Mouse (Mus musculus) kidney, adult 9 months (tissue): ENCODE results near the gene Kcnf1.

Experiments
- DNase-seq: peaks from one replicate; pipeline ENCODE4 v3.0.0; 2022

Kcnf1 gene

DNA sequence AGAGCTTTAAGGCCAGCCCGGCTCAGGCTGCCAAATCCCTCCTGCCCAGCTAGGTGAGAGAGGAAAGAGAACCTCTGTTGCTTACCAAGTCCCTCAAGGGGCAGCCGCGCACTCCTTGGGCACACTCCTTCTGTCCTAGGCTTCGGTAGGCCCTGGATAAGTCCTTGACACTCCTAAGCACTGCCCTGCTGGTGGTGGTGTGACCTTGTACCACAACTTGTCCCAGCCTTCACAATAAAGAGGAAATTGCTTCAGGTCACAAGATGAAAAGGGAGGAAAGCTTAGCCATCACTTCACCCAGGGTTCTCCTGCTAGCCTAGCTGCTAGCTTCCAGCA lies at the start of gene Kcnf1:
TSS of gene Kcnf1 (minus strand) at position 132 of the 336 bp plus-strand sequence.
- no peak for DNase-seq

DNA sequence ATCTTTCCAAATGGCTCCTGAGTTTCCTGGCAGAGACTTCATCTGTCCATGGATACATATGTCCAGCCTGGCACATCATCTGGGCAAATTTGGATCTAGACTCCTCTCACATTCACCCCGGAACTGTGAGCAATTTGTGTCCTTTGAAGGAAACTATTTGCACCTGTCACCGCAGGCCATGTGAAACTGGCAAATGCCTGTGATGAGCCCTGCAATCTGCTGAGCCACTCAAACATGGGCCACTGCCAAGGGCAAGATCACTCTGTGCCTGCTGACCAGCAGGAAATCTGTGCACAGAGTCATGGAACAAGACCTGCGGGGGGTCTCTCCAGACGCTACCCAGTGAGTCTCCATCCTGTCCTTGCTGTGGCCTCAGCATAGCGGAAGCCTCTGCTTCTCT lies 48.3 kb upstream of the Kcnf1 start:
- DNase-seq: no peak

DNA sequence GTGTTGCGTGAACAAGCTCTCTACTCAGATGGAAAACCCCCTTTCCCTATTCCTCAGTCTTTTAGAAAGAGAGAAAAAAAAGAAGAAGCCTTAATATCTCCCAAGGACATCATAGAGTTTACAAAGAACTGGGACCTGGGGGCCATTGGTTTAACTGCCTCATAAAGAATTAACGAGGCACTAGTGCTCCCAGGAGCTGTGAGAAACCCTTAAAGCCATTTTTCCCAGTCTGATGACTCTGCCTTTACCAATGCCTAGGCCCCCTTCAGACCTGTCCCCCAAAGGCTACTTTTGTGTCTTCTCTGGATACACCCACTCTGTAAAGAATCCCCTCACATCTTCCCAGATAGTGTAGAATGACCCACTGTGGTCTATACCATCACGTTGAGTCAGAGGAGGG lies 46.4 kb upstream of the Kcnf1 start:
- no peak for DNase-seq

DNA sequence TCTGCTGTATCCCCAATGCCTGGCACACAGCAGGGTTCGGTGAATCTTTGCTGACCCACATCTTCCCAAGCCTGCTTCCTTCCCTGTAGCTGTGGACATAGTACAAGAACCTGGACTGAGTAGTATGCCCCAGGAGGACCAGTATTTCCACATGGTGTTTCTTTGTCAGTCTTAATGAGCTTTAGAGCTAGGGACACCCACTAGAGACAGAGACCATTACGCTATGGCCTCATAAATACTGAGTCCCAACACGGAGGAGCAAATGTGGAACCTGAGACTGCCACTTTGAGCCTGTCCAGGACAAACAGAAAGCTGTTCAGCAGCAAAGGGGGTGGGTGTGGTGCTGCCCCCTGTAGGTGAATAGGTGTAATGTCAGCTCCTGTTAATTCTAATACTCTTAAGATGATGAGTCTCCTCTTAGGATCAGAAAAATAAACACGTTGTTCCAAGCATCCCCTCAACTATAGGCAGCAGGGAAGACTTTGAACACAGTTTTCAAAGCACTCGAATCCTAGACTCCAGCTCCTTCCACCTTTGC lies 45.3 kb upstream of the Kcnf1 start:
- no peak for DNase-seq

DNA sequence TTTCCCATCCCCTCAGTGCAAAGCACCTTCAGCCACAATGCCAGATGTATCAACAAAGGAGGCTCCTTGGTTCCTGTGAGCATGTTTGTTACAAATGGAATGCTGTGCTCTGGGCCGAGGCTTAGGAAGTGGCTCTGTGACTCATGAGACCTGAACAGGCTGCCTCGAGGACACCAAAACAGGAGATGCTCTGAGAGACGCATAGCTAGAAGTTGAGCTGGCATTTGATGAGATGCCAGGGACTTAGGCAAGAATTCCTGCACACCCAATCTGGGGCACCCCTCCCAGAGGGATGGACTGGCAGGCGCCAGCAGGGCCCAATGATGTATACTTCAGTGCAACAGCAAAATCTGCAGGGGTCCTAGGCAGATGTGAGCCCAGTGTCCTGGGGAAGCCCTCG lies 43.9 kb upstream of the Kcnf1 start:
- no peak for DNase-seq

DNA sequence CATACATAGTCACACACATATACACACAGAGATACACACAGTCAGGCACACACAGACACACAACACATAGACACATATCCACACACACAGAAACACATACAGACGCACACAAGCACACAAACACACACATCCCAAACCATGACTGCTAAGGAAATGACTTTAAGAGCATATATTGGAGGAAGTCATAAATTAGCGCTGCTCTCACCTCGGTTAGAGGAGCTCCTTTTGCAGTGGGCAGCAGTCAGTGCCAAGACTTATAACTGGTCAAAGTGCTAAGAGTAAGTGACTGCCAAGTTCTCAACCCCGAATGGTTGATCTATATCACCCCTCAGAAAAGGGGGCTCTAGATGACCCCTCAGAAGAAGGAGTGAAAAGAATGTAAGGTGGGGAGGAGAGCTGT lies 42.4 kb upstream of the Kcnf1 start:
- no peak for DNase-seq

DNA sequence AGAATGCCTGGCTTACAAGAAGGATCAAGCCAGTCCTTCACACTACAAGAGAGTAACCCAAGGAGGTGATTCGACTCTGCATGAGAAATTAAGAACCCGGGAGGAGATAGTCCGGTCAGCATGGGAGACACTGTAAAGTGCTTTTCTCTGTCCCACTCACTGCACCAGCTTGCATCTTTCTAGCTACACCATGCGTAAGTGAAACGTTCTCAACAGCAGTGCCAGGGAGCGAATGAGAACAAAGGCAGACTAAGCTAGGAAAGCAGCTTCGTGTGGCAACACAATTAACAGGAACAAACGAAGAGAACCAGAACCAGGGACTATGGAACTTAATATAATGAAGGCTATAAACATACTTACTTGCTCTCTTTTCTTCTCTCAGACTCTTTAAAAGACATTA lies 41.7 kb upstream of the Kcnf1 start:
- DNase-seq: no peak

DNA sequence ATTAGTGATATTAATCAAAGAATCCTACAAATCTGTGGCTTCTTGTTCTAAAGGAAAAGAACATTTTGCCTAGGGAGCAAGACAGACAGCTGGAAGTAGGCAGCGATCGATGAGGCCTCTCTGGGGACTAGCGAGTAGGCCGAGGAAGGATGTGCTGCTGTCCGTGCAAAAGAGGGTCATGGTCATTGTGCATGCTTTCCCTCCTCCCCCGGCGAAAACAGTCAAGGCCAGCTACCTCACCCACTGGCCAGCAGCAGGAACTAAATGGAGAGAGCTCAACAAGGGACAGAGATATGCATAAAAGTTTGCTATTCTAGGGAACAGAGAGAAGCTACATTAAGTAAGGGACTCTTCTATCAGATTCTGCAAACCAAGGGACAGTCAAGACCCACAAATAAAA lies 39.1 kb upstream of the Kcnf1 start:
- DNase-seq: no peak

DNA sequence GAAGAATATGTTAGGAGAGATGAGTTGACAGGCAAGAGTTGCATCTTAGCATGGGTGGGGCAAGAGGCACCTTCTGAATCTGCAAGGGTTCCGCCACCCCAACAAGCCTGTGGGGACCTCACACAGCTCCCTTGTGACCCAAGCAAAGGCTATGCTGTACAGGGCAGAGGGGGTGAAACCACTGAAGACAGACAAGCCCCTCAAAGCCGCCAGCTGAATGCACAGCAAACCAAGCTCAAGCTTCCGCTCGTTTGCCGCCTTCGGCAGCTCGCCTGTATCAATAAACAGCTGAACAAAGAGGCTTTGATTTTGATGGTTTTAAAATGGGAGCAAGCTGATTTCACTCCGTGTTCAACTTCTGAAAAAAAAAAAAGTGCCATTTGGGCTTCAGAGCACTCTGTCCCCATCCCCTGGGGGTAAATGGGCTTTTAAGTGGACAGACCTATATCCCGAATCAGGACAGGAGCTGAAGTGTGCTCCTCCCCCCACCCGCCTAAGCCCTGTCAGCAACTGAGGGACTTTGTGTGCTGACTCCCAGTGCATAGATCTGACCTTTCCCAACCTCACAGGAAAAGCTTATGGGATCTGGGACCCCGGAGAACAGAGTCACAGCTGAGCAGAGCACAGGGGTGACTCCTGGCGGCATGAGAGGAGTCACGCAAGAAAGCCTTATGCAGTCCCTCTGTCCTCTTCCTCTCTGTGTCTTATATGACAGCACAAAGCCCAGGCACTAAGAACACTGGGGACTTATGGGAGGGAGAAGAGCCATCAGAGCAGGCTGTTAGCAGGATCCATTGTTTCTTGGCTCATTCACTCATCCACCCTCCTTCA lies 26.0 kb upstream of the Kcnf1 start:
- no peak for DNase-seq

DNA sequence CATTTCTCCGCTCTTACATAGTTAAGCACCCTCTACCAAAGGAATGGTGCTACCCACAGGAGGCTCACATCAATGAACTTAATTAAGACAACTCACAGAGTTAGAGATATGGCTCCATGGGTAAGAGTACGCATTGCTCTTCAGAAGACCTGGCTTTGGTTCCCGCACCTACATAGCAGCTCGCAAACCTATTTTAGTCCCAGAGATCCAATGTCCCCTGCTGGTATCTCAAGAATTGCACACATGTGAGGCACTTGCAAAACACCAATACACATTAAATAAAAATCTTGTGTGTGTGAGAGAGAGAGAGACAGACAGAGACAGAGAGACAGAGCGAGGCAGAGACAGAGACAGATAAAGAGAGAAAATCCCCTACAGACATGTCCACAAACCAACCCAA lies 21.9 kb upstream of the Kcnf1 start:
- no peak for DNase-seq

DNA sequence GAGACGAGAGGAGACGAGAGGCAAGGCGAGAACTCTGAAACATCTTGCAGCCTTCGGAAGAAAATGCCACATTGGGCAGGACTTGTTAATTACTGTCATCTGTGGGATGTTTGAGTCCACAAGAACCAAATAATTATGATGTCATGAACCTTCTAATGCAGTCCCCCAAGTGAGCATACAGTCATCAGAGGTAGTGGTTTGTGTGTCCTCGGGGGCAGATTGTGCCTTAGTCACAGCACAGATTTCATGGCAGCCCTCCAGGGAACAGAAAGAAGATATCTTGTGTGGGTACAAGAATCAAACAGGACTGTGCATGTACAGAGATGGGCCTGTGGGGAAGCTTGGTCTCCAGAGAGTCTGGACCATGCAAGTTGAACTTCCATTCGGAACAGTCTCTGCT lies 17.5 kb upstream of the Kcnf1 start:
- DNase-seq: no peak

DNA sequence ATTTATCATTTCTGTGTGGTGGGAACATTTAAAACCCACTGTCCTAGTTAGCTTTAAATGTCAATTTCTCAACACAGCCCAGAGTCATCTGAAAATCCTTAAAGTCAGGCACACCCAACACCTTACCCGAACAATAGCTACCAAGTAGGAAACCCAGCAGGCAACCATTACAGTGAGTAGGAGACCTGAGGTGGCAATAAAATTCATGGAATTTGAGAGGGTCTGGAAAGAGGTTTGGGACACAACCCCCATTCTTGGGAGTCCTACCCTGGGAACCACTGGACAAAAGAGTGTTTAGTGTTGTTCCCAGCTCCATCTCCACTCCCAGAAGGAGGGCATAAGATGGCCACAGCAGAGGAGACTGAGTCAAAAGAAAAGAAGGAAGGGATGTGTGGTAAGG lies 16.6 kb upstream of the Kcnf1 start:
- no peak for DNase-seq

DNA sequence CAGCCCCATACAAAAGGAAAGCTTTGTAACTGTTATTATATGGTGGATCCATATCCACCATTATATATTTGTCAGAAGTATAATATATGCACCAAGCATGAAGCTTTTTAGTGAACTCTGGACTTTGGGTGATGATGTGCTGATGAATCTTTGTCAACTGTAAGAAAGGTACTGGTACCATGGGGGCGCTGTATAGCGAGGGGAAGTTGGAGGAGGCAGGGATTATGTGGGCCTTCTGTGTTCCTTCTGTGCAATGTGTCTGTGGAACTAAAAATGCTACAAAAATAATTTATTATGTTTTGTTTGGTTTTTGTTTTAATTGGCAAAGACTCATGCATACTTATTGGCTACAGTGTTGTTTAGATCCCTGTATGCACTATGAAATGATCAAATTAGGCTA lies 16.2 kb upstream of the Kcnf1 start:
- no peak for DNase-seq

DNA sequence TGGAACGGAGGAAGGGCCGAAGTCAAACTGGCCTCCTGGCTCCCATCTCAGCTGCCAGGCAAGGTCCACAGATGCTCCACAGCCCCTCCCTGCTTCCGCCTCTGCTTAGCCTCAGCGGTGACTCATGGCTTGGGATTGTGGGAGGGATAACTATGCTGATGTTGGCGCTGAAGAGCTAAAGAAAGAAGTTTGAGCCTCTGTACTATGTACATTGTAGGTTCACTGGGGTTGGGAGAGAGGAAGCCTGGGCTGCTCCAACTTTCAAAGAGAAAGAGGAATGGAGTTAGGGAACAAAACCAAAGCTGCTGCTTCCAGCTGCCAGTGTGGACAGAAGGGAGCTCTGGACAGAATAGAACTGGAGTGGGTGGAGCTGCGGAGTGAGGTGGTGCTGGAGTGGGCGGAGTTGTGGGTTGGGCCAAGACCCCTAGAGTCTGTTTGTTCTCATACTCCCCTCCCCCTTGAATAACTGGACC lies 7.7 kb upstream of the Kcnf1 start:
- DNase-seq: no peak

DNA sequence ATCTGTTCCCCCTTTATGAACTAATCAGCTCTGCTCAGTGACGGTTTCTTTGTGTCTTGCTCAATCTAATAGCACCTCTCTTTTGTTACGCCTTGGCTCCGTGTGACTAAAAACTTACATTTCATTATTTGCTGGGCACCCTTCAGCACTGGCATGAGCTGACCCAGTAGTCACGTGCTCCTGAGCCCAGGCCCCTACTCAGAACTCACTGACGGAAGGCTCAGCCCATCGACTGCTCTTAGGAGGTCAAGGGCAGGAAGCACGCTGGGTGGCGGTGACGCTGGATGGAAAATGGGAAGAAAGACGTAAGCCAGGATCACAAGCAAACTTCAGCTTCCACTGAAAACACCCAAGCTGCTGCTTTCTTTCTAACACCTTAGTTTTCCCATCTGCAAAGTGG lies 7.1 kb upstream of the Kcnf1 start:
- no peak for DNase-seq

DNA sequence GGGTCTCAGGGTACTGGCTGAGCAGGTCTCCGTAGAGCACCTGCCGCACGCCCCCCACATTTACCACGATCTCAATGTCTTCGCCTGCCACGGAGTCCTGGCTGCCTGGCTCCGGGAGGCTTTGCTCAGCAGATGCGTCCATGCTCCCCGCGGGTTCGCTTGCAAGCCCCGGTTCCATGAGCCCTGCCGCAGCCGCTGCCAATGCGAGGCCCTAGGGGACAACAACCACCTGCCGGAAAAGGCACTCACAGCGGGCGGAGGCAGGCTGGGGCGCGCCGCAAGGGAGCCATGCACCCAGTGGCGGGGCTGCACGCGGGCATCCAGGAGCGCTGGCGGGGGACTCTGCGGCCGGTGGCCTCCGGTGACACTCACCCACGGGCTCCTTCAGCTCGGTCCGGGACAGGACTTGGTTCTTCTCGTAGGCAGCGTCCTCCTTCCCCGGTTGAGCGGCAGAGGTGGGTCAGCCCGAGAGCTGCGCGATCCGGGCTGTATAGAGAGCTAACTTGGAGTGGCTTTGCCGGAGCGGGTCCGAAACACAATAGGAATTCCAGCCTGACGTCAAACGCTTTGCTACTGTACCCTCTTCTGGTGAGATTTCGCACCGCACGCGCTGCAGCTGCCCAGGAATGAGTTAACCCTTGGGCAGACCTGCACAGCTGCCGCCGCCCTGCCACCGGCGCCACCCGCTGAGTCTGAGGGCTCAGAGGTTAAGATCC lies 489 bp downstream of the Kcnf1 start:
- peak; percentile 28 for DNase-seq

DNA sequence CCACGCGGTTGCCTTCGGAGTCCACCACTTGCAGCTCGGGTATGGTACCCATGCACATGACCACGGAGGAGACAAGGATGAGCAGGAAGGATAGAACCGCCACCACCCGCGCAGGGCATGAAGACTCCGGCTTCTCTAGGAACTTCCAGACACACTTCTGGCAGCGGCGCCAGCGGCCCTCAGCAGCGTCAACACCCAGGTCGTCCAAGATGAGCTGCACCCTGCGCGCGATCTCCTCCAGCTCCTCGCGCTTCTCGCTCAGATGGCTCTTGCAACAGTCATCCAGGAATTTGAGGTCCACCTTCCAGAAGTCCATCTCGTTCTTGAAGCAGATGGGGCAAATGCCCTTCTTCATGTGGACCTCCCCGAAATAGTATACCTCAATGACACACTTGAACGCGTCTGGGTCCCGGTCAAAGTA lies 1.1 kb downstream of the Kcnf1 start:
- DNase-seq: no peak

DNA sequence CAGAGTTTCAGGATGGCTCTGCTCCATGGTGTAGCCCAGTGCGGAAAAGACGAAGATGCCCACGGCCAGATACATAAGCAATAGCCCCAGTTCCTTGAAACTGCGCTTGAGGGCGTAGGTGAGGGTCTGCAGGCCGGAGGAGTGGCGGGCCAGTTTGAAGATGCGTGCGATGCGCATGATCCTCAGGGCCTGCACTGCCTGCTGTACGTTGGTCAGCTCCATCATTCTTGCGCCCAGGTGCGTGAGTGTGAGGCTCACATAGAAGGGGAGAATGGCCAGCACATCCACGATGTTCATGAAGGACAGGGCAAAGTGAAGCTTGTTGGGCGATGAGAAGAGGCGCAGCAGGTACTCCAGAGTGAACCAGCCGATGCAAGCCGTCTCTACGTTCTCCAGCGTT lies 1.6 kb downstream of the Kcnf1 start:
- no peak for DNase-seq

DNA sequence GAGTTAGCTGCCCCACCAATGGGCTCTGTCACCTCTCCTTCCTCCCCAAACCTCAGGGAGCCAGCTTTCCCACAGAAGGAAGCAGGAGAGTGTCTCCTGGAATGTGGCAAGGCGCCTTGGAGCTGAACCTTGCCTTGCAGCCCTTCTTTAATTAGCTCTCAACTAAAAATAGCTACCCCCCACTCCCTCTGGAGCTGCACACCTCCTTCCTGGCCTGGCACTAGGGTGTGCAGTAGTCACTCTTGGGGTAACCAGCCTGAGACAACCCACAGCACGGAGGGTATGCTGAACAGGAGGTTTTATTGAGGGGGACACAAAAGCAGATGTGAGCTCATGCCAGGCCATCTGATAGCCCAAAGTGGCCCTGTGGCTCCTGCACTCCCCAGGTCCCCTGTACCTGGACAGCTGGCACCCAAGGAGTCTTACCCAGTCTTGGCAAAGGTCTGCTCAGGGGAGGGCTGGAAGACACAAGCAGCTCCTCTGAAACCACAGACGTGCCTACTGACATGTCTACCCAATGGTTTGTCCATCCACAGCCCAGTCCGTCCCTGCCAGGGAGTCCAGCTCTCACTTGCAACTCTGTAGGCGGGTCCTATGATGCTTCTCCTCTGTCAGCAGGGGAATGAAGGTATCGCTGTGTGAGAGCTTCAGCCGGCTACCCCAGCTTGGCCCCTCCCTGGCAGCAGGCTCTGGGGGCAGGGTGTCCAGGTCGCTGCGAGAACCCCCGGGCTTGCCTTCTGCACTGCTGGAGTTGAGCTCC lies 2.4 kb downstream of the Kcnf1 start:
- DNase-seq: no peak

DNA sequence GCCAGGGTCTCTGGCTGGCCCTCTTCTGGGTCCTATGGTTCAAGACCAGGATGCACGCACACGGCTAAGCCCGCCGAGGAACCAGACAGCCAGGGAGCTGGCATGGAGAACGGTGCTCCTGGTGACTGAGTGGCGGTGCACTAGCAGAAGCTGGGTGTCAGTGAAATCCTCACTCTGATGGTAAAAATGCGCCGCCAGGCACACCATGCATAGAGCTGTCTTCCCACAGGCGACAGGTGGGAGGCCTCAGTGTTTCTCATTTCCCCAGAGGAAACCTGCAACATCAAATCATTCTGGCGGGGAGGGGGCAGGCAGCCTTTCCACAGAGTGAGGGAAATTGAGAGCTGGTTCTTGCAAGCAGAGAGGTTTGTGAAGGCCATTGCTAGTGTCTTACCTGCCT lies 6.3 kb downstream of the Kcnf1 start:
- DNase-seq: no peak

DNA sequence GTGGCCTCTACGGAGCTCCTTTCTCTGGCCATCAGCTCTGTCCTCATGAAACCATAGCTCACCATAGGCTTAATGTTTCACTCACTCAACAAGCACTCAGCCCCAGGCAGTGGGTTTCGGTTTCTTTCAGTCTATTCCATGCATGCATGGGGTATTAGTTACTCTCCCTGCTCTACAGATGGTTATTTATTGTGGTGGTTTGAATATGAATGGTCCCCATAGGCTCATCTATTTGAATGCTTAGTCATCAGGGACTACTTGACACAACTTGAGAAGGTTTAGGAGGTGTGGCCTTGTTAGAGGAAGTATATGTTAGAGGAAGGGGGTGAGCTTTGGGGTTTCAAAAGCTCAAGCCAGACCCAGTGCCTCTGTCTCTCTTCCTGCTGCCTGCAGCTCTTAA lies 10.6 kb downstream of the Kcnf1 start:
- DNase-seq: no peak

DNA sequence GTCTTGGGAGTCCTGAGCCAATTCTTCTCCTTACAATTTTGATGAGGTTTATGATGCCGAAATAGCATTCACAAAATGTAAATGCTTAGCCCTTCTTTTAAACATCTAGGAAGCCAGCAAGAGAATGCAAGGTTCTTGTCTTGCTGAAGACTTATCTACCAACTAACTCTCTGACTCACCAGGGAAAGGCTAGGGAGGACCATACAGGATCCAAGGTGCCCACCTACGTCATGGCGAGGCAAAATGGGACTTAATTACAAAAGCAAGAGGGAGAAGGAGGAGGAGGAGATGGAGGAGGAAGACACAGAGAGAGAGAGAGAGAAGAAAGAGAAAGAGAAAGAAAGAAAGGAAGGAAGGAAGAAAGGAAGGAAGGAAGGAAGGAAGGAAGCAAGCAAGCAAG lies 12.7 kb downstream of the Kcnf1 start:
- DNase-seq: no peak

DNA sequence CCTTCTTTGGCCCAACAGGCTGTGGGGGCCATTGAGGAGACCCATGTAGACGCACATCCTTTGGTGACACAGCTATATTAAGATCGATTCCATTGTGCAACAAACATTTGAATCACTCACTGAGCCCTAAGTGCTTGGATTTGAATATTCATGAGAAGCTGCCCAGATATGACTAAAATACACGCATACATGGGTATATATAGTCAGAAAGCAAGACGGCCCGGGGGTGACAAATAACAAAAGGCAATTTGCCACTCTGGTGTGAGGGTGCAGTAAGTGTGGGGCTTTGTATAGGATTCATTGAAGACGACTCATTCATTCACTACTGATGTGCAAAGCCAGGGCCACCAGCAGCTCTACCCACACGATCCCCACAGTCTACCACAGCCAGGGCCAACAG lies 17.1 kb downstream of the Kcnf1 start:
- DNase-seq: no peak

DNA sequence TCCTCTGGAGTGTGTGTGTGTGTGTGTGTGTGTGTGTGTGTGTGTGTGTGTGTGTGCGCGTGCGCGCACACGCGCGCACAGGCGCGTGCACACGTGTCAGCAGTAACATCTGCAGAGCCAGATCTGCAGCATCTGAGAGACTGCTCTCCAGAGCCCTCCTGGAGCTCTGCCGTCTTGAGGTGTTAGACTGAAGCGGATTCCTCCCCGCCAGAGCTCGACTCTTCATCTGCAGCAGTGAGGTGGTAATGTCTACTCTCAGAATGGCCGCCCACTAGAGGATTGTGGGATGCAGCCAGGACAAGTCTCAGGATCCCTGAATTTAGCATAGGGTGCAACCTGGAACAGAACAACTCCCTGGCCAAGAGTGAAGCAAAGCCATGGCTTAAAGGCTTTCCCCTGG lies 19.1 kb downstream of the Kcnf1 start:
- DNase-seq: no peak
